Mouse (Mus musculus) liver, postnatal 0 days (tissue): ENCODE data around the gene Rab3c.

Source experiments
- CTCF ChIP-seq: sonication (generic); IDR thresholded peaks from 2 replicates; pipeline ENCODE4 v1.5.1; 2016; ENCODE audit warnings: antibody characterized with exemption, low read depth
- EP300 ChIP-seq: IDR thresholded peaks from 2 replicates; pipeline ENCODE4 v1.6.1; 2016; ENCODE audit warnings: antibody characterized with exemption, low read depth, mild to moderate bottlenecking

- no peak for TF ChIP-seq EP300
- no peak for TF ChIP-seq CTCF
Measured at GRCm38 (mm10) chr13:110116892-110117291, 163.9 kb downstream of the Rab3c start.
